Mouse (Mus musculus) CH12.LX (cell line): ENCODE measurements around the gene Klf3. TPM values are rescaled to one million over a fixed set of nuclear protein-coding genes. Genes with fewer than 3 reads are reported as not detected.

Source experiments
- DNase-seq: peaks from one replicate; pipeline ENCODE4 v3.0.0-alpha.2; 2013; ENCODE audit errors: extremely low read depth
- H3K27ac ChIP-seq: 2 replicates; pipeline ENCODE4 v1.5.1; 2012; ENCODE audit warnings: low read depth, mild to moderate bottlenecking, control low read depth, moderate library complexity; ENCODE audit not compliant: insufficient read depth
- H3K27me3 ChIP-seq: replicated peaks from 2 replicates; pipeline ENCODE3; 2012; ENCODE audit warnings: inconsistent platforms
- H3K36me3 ChIP-seq, 2 experiments: replicated peaks in 1 of 2; 2 replicates each; pipeline versions ENCODE3 to v1.6.1; 2012; ENCODE audit warnings: inconsistent platforms in 1 of 2, low read length in 1 of 2, mild to moderate bottlenecking in 1 of 2, mixed read lengths in 1 of 2, moderate library complexity in 1 of 2; ENCODE audit not compliant: control insufficient read depth in 1 of 2, insufficient read depth in 1 of 2
- H3K4me1 ChIP-seq, 2 experiments: 2 replicates each; pipeline ENCODE4 v1.6.1; 2012; ENCODE audit warnings: inconsistent platforms in 1 of 2, moderate library complexity in 1 of 2; ENCODE audit not compliant: insufficient read depth in 2 of 2, control insufficient read depth in 1 of 2
- H3K4me2 ChIP-seq: 2 replicates; pipeline ENCODE4 v1.6.1; 2012; ENCODE audit warnings: low read depth, mild to moderate bottlenecking, control low read depth; ENCODE audit not compliant: poor library complexity, insufficient read depth, severe bottlenecking
- H3K4me3 ChIP-seq, 3 experiments: fragments of 150-350 bp in 1 of 3; sonication (generic) in 1 of 3; replicated peaks in 1 of 3; 2 replicates each; pipeline versions ENCODE3 to v1.5.1; 2011 to 2012; ENCODE audit warnings: low read depth in 2 of 3, low read length in 2 of 3, mild to moderate bottlenecking in 2 of 3, moderate library complexity in 2 of 3, control low read depth in 1 of 3, improper control_type of control experiment in 1 of 3, inconsistent platforms in 1 of 3, mixed read lengths in 1 of 3; ENCODE audit not compliant: poor library complexity in 1 of 3
- H3K79me2 ChIP-seq: replicated peaks from 2 replicates; pipeline ENCODE4 v1.6.1; 2012; ENCODE audit warnings: mild to moderate bottlenecking, moderate library complexity; ENCODE audit not compliant: control insufficient read depth, poor library complexity, insufficient read depth, severe bottlenecking; ENCODE audit errors: extremely low read depth
- H3K9ac ChIP-seq: 2 replicates; pipeline ENCODE4 v1.6.1; 2012; ENCODE audit warnings: low read depth, mild to moderate bottlenecking, control low read depth, moderate library complexity; ENCODE audit not compliant: insufficient read depth
- H3K9me3 ChIP-seq: replicated peaks from 2 replicates; pipeline ENCODE3; 2012; ENCODE audit warnings: low read length, inconsistent platforms, mixed read lengths
- CHD1 ChIP-seq: IDR thresholded peaks from 2 replicates; pipeline ENCODE4 v1.6.1; 2012; ENCODE audit warnings: low read depth, low read length, improper control_type of control experiment, inconsistent platforms
- ELF1 ChIP-seq: IDR thresholded peaks from 2 replicates; pipeline ENCODE4 v1.6.1; 2014; ENCODE audit warnings: low read depth, mild to moderate bottlenecking, inconsistent platforms, low read length, improper control_type of control experiment
- EP300 ChIP-seq: IDR thresholded peaks from 2 replicates; pipeline ENCODE4 v1.6.1; 2011; ENCODE audit warnings: low read length, improper control_type of control experiment
- GABPA ChIP-seq: IDR thresholded peaks from 2 replicates; pipeline ENCODE4 v1.6.1; 2012; ENCODE audit warnings: low read depth, low read length, improper control_type of control experiment, inconsistent platforms; ENCODE audit not compliant: insufficient replicate concordance
- HCFC1 ChIP-seq: IDR thresholded peaks from 2 replicates; pipeline ENCODE4 v1.6.1; 2012; ENCODE audit warnings: low read depth, mild to moderate bottlenecking, inconsistent platforms, low read length, improper control_type of control experiment
- IRF4 ChIP-seq: IDR thresholded peaks from 2 replicates; pipeline ENCODE4 v1.6.1; 2014; ENCODE audit warnings: low read depth, mild to moderate bottlenecking, inconsistent platforms, low read length, improper control_type of control experiment
- JUN ChIP-seq: IDR thresholded peaks from 2 replicates; pipeline ENCODE4 v1.6.1; 2011; ENCODE audit warnings: low read depth, mild to moderate bottlenecking, low read length, improper control_type of control experiment, moderate library complexity; ENCODE audit not compliant: insufficient read depth
- JUND ChIP-seq: conservative IDR thresholded peaks from 2 replicates; pipeline ENCODE4 v1.6.1; 2011; ENCODE audit warnings: low read depth, low read length, improper control_type of control experiment
- MAFK ChIP-seq: IDR thresholded peaks from 2 replicates; pipeline ENCODE4 v1.6.1; 2011; ENCODE audit warnings: low read length, improper control_type of control experiment; ENCODE audit not compliant: insufficient replicate concordance
- MAX ChIP-seq: IDR thresholded peaks from 2 replicates; pipeline ENCODE4 v1.6.1; 2011; ENCODE audit warnings: low read length, improper control_type of control experiment
- MAZ ChIP-seq: IDR thresholded peaks from 2 replicates; pipeline ENCODE4 v1.6.1; 2012; ENCODE audit warnings: low read depth, mild to moderate bottlenecking, inconsistent platforms, low read length, improper control_type of control experiment, moderate library complexity
- MEF2A ChIP-seq: IDR thresholded peaks from 2 replicates; pipeline ENCODE4 v1.6.1; 2014; ENCODE audit warnings: low read depth, mild to moderate bottlenecking, inconsistent platforms, low read length, improper control_type of control experiment, borderline replicate concordance
- NELFE ChIP-seq: IDR thresholded peaks from 2 replicates; pipeline ENCODE4 v1.6.1; 2011; ENCODE audit warnings: low read depth, low read length, improper control_type of control experiment
- POLR2AphosphoS2 ChIP-seq: IDR thresholded peaks from 2 replicates; pipeline ENCODE4 v1.6.1; 2011; ENCODE audit warnings: low read depth, low read length, improper control_type of control experiment
- RAD21 ChIP-seq: IDR thresholded peaks from 2 replicates; pipeline ENCODE4 v1.6.1; 2011; ENCODE audit warnings: low read depth, mild to moderate bottlenecking, low read length, improper control_type of control experiment, moderate library complexity
- RCOR1 ChIP-seq: conservative IDR thresholded peaks from 2 replicates; pipeline ENCODE4 v1.6.1; 2012; ENCODE audit warnings: low read depth, mild to moderate bottlenecking, inconsistent platforms, low read length, improper control_type of control experiment
- SIN3A ChIP-seq: IDR thresholded peaks from 2 replicates; pipeline ENCODE4 v1.6.1; 2012; ENCODE audit warnings: low read length, improper control_type of control experiment, inconsistent platforms
- TBP ChIP-seq: conservative IDR thresholded peaks from 2 replicates; pipeline ENCODE4 v1.6.1; 2011; ENCODE audit warnings: low read depth, low read length, improper control_type of control experiment
- USF1 ChIP-seq: IDR thresholded peaks from 2 replicates; pipeline ENCODE4 v1.6.1; 2014; ENCODE audit warnings: low read depth, mild to moderate bottlenecking, inconsistent platforms, low read length, improper control_type of control experiment
- ZMIZ1 ChIP-seq: IDR thresholded peaks from 2 replicates; pipeline ENCODE4 v1.6.1; 2012; ENCODE audit warnings: low read depth, mild to moderate bottlenecking, inconsistent platforms, low read length, improper control_type of control experiment
- ZNF384 ChIP-seq: IDR thresholded peaks from 2 replicates; pipeline ENCODE4 v1.6.1; 2012; ENCODE audit warnings: low read depth, low read length, improper control_type of control experiment, inconsistent platforms
- dilution Hi-C: fragments of 300-500 bp; cut with MboI; formaldehyde crosslinking; loops from 2 replicates; pipeline ENCODE4 v1.14.3; 2020; ENCODE audit warnings: low sequenced_read_pairs; ENCODE audit not compliant: extremely low pct_unique_long_range_greater_than_20kb, extremely low pct_ligation_motif_present
- in situ Hi-C: fragments of 300-500 bp; cut with MboI; formaldehyde crosslinking; loops from 3 replicates; pipeline ENCODE4 v1.14.3; 2019; ENCODE audit warnings: low sequenced_read_pairs, low pct_ligation_motif_present, low pct_unique_long_range_greater_than_20kb, mixed read lengths
- polyA plus RNA-seq: library from polyadenylated mRNA; unstranded; fragments of >175 nt; gene quantifications from 2 replicates; pipeline ENCODE4 v1.2.1, GENCODE M21; 2012; ENCODE audit warnings: low read depth; ENCODE audit not compliant: insufficient read length
- total RNA-seq, 2 experiments: library from RNA; depleted of rRNA; stranded (reverse); fragments of 300-350 nt in 1 of 2; fragments of >200 nt in 1 of 2; gene quantifications; 2 replicates each; pipeline ENCODE4 v1.2.3; 2012 to 2014

The Klf3 gene
- total and polyA plus RNA-seq, 3 experiments, result 0.40 to 4.4 (median 0.64) TPM

GRCm38 (mm10) chr5:64839016-64839599 lies 35.9 kb downstream of the Klf3 start:
- H3K4me2 ChIP-seq, result no peak overlapping the region
- no peak for DNase-seq
- H3K9me3 ChIP-seq, result peaks cover 8% of the 10 kb centered on the region
- TF ChIP-seq TBP, result no peak
- TF ChIP-seq ELF1, result no peak
- no peak for TF ChIP-seq ZNF384
- TF ChIP-seq NELFE, result no peak
- no peak for TF ChIP-seq IRF4
- no peak for TF ChIP-seq GABPA
- TF ChIP-seq MAZ, result no peak
- no peak for TF ChIP-seq SIN3A
- TF ChIP-seq ZMIZ1, result no peak
- TF ChIP-seq POLR2AphosphoS2, result no peak
- no peak for TF ChIP-seq USF1
- TF ChIP-seq RAD21, result no peak
- TF ChIP-seq MEF2A, result no peak
- no peaks in the 10 kb centered on the region for H3K79me2 ChIP-seq
- H3K4me1 ChIP-seq, result no peaks in the 10 kb centered on the region
- H3K4me3 ChIP-seq, result no peak overlapping the region
- dilution Hi-C loops, result no loop called here
- no peaks in the 10 kb centered on the region for H3K27me3 ChIP-seq
- H3K36me3 ChIP-seq, result no peaks in the 10 kb centered on the region
- in situ Hi-C loops, result no loop called here
- H3K27ac ChIP-seq, result no peak overlapping the region
- no peak overlapping the region for H3K9ac ChIP-seq

GRCm38 (mm10) chr5:64840087-64840486 lies 36.9 kb downstream of the Klf3 start:
- dilution Hi-C loops (no loop called here), in situ Hi-C loops (no loop called here)
- Histone ChIP-seq H3K27me3 (no peaks in the 10 kb centered on the region), H3K27ac (no peak overlapping the region), H3K4me2 (no peak overlapping the region), H3K36me3 (no peaks in the 10 kb centered on the region), H3K9ac (no peak overlapping the region), H3K4me1 (no peaks in the 10 kb centered on the region)
- no peak for DNase-seq
- TF ChIP-seq RCOR1, result no peak
- TF ChIP-seq JUND, result no peak
- TF ChIP-seq EP300, result no peak
- no peak for TF ChIP-seq JUN
- no peak for TF ChIP-seq MAFK
- TF ChIP-seq CHD1, result no peak
- TF ChIP-seq MAX, result no peak
- no peak for TF ChIP-seq HCFC1
- TF ChIP-seq, all 38 proteins: peak for 0
- Histone ChIP-seq H3K79me2 (no peaks in the 10 kb centered on the region), H3K9me3 (peaks cover 10% of the 10 kb centered on the region), H3K4me3 (no peak overlapping the region)
